Mouse (Mus musculus): ENCODE results near the gene Zyg11b. TPM values are rescaled to one million over a fixed set of nuclear protein-coding genes. Genes with fewer than 3 reads are reported as not detected.

Gene Zyg11b
- total RNA-seq (2021): 10 to 100 TPM; 29.5 to 35.4 TPM
- long read RNA-seq, experiment 1, partial matches to known transcripts: 2 of 2 reads
- long read RNA-seq, experiment 1, other reads (novel, unspliced or antisense): 0 of 2 reads
- long read RNA-seq, experiment 2, full-length matches to known transcripts: 1 of 3 reads
- long read RNA-seq, experiment 2, partial matches to known transcripts: 0 of 3 reads
- long read RNA-seq, experiment 2, other reads (novel, unspliced or antisense): 2 of 3 reads

DNA sequence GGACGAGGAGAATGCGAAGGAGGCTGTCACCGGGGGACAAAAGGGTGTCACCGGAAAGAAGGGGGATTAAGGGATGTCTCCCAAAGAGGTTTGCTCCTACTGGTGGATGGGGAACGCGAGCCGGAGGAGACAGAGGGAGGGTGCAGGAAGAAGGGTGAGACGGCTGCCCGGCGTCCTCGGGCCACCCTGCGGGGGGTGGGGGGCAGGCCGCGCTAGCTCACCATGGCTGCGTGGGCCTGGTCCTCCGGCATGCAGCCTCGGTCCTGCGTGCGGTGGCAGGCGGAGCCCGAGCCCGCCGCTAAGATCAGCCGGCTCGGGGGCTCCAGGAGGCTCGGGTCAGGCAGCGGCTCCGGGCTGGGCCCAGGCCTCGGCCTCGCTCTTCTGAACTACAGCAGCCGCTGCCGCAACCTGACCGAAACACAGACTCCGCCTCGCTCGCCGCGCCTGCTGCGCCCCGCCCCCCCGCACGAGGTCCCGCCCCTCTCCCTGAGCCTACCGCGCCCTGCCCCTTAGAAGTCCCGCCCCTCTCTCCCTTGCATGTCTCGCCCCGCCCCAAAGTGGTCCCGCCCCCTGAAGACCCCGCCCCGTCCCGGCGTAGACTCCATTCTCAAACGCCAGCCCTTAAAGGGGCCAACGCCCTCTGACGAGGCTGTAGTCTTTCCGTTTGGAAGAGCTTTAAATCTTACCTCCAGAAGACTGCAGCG lies at the start of gene Zyg11b:
Zyg11b (minus strand) TSS at position 427 of the 704 bp plus-strand sequence.
- peak; percentile 95 for DNase-seq

DNA sequence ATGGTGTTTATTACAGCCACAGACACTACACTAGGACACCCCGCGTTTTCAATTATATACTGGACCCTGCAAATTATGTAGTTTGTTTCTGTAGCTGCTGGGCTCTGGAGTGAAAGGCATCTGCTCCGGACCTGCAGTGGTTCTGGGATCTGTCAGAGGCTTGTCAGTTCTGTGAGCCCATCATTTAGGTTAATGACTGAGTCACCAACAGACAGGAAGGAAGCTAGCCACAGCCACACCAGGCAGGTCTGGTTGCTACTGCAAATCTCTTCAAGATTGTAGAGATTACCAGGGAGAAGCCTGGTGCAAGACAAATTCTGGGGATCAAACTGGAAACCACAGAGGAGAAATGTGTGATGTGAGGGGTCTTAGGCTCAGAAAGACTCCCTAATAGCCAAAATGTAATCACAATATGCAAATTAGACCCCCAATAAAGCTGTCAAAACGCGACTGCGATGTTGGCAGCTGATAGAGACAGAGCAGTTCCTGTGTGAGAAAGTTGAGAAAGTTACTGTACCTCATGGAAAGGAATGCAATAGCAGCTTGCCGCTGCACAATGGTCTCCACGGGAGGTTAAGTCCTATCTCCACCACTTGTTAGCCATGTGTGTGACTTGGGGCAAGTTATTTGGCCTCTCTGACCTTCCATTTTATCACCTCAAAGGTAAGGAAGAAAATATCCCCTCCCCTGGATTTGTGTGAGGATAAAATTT lies 49.1 kb upstream of the Zyg11b start:
- DNase-seq: no peak

DNA sequence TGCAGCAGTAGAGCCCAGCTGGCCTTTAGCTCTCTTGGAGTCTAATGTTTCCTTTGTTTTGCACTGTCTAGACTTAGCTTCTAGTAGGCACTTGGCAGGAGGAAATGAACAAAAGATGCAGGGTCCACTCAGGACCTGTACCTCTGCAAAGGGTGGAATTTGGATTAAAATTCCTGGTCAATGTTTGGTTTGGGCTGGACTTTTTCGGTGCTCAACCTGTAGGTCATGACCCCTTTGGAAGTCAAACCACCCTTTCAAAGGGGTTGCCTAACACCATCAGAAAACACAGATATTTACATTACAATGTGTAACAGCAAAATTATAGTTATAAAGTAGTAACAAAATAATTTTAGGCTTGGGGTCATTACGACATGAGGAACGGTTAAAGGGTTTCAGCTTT lies 48.2 kb upstream of the Zyg11b start:
- no peak for DNase-seq

DNA sequence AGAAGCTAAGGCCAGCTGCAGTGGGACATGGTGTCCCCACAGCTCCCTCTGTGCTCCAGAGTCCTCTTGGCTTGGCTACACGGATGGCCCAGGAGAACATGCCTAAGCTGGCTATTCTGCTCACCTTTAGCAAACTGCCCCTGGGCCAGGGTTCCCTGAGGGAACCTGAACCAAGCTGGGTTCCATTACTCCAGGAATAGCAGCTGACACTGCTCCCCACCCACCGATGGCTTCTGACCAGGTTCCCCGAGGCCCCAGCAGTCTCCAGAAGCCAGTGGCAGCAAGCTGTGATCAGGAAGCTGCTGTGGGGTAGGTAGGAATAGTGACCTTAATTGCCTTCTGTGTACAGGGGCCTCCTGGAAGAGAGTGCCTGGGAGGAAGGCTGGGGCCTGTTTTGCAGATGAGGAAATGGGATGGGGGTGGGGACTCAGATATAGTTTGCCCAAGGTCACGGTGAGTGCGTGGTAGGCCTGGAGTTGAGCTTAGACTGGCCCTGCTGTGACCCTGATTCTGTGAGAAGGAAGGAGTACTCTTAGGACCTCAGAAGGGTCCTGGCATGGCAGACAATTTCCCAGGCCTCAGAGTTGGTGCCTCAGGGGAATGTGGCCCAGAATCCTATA lies 47.5 kb upstream of the Zyg11b start:
- peak; percentile 53 for DNase-seq

DNA sequence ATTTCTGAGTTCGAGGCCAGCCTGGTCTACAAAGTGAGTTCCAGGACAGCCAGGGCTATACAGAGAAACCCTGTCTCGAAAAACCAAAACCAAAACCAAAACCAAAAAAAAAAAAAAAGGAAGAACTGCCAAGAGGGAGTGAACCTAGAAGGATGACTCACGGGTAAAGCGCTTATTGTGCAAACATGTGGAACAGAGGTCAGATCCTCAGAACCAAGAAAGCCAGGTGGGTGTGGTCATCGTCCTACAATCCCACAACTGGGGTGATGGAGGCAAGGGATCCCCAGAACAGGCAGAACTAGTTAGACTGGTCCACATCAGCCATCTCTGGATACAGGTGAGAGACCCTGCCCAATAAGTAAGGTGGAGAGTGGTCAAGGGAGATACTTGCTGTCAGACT lies 46.2 kb upstream of the Zyg11b start:
- DNase-seq: no peak

DNA sequence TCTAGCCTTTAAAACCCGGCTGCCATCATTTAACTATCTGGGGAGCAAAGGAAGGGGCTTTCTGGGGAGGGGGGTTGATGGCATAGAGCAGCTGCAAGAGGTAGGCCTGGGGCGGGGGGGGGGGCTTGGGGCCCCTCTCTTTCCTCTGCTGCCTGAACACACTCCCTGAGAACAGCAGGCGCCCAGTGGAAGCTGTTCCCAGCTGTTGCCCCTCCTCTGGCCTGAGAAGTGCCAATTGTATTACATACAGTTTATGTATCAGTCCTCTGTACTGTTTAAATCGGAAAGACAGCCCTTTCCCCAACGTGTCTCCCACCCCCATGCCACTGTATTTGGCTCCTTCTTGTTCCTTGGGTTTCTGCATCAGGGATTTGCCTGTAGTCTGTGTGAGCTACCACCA lies 44.9 kb upstream of the Zyg11b start:
- DNase-seq: no peak

DNA sequence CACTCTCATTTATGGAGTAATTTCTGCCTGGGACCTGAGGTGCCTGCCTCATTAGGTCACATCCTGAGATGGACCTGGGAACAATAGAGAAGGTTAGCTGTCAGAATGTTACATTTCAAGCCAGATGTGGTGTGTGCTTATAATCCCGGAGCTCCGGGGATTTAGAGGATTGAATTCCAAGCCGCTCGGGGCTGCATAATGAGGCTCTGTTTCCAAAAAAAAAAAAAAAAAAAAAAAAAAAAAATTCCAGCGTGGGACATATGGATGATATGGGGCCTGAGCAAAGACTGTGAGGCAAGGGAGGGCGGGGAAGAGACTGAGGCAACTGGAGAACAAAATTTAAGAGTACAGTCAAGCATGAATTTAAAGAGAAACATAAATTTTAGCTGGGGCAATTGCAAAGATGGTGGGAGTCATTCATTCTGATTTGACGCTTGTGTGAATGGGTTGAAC lies 43.8 kb upstream of the Zyg11b start:
- DNase-seq: no peak

DNA sequence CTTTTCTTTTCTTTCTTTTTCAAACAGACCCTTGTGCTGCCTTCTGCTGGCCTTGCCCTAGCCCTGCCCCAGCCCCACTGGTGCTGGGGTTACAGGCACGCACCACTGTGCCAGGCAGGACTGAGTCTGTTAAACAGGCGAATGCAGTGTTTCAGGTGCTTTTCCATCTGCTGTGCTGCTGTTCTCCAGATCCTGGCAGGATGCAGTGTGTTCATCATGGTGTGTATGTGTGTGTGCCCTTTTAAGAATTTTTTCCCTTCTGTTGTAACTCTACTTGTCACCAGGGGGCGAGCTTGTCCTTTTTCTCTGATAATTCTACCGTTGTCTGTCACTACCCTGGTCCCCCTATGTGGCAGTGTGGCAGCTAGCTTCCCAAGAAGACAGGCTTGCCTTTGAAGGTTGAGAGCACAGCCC lies 38.4 kb upstream of the Zyg11b start:
- peak; percentile 77 for DNase-seq

DNA sequence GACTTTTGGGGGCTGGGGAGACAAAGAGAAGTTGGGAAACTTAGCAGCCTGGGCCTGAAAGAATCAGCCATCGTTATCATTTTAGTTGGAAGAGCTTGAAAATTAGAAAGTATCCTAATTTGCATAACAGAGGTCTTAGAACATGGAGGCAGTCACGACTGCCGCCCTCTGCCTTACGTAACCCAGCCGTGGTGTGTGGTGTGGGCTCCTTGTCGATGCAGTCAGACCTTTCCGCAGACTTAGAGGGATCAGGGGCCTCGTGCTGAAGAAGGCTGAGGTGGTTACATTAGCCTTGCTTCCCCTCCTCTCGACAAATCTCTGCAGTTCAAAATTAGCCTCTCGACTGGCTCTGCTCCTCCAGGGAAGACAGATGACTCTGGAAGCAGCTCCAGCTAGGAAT lies 37.9 kb upstream of the Zyg11b start:
- no peak for DNase-seq

DNA sequence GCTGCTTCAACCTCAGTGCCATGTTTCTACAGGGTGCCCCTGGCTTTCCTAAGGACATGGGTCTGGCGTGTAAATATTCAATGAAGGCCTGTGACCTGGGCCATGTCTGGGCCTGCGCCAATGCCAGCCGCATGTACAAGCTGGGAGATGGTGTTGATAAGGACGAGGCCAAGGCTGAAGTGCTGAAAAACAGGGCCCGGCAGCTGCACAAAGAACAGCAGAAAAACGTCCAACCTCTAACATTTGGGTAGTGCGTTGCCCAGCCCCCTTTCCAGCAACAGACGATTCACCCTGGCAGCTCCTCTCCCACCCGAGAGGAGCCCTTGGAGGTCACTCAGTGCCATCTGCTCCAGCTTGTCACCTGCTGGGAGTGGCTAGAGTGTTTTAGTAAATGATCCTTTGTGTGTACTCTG lies 37.4 kb upstream of the Zyg11b start:
- peak; percentile 72 for DNase-seq

DNA sequence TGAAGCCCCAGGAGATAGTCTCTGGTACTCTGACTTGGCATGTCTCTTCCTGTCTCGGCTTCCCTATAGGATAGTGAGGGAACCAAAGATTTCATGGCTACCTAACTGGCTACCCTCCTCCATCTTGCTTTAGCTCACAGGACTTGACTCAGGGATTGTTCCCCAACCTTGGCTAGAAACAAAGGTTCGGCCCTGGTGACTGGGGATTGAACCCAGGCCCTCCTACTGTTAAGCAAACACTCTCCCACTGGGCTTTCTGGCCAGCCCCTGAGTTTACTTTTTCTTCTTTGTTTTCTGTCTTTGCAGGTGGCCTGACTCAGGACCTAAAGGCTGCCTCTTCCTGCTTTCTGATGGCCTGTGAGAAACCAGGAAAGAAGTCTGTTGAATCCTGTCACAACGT lies 36.9 kb upstream of the Zyg11b start:
- DNase-seq: no peak

DNA sequence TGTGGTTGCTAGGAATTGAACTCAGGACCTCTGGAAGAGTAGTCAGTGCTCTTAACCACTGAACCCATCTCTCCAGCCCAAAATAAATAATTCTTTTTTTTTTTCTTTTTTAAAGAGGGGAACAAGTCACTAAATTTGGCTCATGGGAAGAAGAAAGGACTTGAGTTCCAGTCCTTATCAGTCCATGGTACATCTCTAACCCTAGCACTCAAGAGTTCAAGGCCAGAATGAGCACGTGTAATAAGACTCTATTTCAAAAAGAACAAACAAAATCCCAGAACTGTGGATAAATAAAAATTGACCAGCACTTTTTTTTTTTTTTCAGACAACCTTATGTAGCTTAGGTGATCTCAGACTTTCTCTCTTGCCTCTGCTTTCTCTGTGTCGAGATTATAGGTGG lies 35.9 kb upstream of the Zyg11b start:
- no peak for DNase-seq

DNA sequence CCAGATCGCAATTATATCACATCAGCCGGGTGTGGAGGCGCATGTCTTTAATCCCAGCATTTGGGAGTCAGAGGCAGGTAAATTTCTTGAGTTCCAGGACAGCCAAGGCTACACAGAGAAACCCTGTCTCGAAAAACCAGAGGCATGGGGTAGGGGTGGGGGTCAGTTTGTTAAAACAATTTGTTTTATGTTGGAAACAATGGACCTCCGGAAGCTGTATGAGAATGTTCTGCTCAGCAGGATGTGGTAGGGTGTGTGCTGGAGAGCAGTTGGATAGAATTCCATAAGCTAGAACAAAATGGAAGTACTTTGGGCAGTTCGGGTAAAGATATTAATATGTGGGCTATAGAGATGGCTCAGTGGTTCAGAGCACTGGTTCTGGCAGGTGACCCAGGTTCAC lies 34.5 kb upstream of the Zyg11b start:
- DNase-seq: no peak

DNA sequence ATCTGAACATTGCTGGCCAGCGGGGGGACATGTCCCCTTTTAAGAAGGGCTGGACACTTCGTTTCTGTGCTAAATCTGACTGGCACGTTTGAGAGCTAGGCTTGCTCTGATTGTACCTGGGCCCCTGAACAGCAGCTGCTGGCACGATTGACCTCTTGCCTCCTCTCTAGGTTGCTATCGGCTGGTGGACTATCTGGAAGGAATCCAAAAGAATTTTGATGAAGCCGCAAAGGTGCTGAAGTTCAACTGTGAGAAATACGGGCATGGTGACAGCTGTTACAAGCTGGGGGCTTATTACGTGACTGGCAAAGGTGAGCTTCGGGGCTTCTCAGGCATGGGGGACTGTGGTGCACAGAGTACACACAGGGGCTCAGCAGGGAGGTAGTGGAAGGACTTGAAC lies 31.1 kb upstream of the Zyg11b start:
- DNase-seq: no peak

DNA sequence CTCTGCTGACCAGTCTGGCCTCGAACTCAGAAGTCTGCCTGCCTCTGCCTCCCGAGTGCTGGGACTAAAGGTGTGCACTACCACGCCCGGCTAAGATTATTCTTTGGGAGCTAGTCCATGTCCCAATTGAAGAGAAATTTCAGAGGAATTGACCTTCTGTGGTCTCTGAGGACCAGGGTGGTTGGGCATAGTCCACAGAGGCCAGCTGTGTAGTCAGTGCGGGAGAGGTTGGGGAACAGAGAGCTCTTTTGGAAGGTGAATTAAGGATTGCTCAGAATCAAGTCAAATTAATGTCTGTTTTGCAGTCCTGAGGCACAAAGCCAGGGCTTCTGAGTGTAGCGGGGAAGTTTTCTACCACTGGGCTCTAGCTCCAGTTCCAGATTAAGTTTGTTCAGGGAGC lies 28.9 kb upstream of the Zyg11b start:
- DNase-seq: no peak

DNA sequence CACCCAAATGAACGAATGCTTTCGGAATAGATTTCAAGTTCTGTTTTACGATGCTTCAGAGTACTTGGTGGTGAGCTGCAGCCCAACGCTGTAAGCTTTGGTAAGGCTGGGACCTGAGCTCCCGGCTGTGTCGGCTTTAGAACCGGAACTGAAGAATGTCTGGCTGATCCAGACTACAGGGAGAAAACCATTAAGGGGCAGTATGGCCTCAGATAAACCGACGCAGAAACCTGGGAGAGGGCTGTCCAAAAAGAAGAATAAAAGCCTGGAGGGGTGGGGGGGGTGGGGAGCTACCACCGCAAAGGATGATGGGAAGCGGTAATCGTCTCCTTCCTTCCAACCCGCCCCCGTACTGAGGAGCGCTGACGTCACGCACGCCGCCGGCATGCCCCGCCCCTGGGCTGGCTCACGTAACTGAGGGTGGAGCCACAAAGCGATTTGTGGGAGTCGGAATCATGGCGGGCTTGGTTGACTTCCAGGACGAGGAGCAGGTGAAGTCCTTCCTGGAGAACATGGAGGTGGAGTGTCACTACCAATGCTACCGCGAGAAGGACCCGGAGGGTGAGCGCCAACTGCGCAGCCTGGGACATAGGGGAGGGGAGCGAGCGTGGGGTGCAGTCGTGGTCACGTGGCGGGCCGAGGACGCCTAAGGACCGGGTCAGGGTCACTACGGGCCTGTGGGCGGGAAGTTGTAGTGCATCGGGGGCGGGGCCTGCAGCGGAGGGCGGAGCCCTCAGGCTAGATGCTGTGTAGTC lies 27.0 kb upstream of the Zyg11b start, which contains the start of gene Coa7:
Coa7 (plus strand) TSS at position 411 of the 755 bp plus-strand sequence.
- peak; percentile 98 for DNase-seq

DNA sequence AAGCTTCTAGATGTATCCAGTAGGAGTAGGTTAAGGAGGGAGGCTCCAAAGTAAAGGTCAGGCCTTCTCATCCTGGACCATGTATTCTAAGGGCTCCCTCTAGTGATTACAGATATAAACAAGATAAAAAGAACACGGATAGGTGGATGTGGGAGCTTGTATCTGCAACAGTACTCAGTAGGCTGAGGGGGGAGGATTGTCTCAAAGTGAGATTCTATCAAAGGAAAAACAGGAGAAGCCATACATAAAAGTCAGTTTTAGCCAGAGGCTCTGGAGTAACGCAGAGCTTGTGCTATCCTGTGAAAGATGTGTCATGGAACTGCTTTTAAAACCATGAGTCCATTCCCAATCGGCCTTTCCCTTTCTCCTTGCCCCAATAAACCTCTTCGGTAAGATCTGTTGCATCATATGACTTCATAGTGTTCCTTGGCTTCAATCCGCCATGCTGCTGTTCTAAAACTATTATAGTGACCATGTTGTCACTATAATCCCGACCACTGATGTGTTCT lies 26.2 kb upstream of the Zyg11b start:
- peak; percentile 30 for DNase-seq

DNA sequence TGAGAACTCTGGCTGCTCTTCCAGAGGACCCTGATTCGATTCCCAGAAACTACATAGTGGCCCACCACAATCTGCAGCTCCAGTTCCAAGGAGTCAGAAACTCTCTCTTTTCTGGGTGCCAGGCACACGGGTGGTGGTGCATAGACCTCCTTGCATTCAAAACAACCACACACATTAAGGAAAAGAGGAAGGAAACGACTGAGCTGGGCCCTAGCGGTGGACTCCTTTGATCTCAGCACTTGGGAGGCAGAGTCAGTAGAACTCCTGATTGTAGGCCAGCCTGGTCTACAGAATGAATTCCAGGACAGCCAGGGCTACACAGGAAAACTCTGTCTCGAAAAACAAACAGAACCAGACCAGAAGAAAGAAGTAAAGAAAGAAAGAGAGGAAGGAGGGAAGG lies 22.7 kb upstream of the Zyg11b start:
- no peak for DNase-seq

DNA sequence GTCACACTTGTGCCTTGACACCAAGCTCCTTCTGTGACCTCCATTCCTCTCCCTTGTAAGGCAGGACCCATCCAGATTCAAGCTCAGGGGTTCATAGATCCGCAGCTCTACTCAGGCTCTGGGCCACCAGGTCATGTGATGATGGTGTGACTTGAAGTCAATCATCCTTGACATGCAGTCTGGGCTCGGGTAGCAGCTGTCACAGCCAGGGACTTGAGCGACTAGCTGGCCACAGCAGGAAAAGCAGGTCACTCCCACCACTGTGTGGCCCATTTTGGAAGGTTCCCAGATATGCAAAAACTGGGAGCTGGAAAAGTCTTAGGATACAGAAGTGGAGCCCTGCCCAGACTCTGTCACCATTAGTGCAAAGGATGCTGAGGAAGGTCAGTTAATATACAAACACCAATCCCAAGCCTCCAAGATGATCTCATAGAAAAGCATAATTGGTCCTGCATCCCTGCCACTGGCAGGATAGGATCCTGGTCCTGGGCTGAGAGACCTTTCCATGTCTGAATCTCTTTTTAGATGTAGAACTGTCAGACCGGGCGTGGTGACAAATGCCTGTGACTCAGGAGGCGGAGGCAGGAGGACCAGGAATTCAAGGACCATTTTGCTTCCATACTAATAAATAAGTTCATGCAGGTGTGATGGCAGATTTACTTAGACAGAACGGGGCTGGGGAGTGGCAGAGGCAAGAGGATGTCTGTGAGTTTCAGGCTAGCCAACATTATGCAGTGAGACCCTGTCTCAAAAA lies 19.9 kb upstream of the Zyg11b start:
- no peak for DNase-seq

DNA sequence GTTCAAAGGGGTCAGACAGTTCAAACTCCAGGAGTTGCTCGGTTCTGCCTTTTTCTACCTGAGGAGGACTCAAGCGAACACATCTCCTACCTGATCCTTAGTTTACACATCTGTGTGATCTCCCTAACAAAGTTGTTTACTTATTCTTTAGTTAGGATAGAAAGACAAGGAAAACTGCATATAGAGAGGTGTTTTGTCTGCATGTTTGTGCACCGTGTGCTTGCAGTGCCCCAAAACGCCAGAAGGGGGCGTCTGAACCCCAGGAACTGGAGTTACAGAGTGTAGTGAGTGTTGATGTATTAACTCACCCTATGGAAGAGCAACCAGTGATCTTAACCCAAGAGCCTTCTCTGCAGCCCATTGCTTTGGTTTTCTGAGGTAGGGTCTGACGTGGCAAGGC lies 18.9 kb upstream of the Zyg11b start:
- no peak for DNase-seq
